Mouse (Mus musculus): ENCODE results near the gene Adprh. TPM values are rescaled to one million over a fixed set of nuclear protein-coding genes. Genes with fewer than 3 reads are reported as not detected.

Gene Adprh
- polyA plus RNA-seq, 1 experiment from 2014 or later = 81.1 TPM

DNA sequence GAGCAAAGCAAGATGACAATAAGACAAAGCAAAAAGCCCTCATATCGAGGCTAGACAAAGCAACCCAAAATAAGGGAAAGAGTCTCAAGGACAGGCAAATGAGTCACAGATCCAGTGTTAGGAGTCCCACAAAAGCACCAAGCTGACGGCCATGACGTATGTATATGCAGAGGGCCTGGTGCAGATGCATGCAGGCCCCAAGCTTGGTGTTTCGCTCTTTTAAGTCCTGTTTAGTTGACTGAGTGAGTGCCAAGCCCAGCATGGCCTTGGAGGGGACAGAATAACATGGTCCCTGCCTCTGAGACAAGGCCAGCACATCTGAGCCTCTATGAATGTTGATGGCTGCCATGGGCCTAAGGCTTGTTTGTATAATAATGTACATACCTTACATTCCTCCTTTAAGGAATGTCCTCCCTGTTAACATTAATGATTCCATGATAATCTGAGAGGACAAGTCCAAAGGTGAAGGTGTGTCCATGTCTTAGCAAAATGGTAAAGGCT, 18.2 kb downstream of the Adprh start:
- Histone ChIP-seq H3K36me3 (no peaks in the 10 kb centered on the region), H3K9me3 (replicated peaks) (no peaks in the 10 kb centered on the region), H3K4me3 (no peak overlapping the region), H3K27me3 (no peaks in the 10 kb centered on the region), H3K4me1 (replicated peaks) (peaks cover 11% of the 10 kb centered on the region), H3K27ac (no peak overlapping the region), H3K9ac (no peak overlapping the region), H3K4me2 (no peak overlapping the region)
- WGBS = 86% methylated on average over 4 of the region's 4 CpGs
- no peak for ATAC-seq (replicated peaks; ENCODE audit: insufficient number of reproducible peaks, insufficient read depth, low FRiP score, low read depth)

DNA sequence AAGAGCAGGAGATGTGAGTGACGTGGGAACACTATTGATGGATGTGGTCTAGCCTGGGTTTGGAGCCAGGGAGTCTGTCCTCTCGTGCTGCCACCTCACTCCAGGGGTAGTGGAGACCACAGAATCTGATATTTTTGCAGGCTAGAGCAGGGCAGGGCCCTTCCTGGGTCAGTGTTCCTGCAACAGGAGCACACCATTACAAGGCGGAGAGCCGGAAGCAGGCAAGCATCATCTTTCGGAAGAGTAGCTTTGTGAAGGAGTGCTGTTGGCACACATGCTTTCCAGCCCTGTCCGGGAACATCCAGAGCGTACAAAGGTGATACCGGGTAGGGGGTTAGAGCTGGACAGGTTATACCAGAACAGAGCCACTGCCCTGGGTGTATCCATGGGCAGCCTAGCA, 19.0 kb downstream of the Adprh start:
- WGBS = 88% methylated on average over 8 of the region's 8 CpGs

GRCm38 (mm10) chr16:38432498-38433425, 19.7 kb downstream of the Adprh start, which contains the start of gene Pla1a:
Pla1a (minus strand) TSS chr16:38433145.
- H3K4me2 ChIP-seq = no peak within 1 kb of the TSS
- H3K4me1 ChIP-seq (replicated peaks) = peaks cover 11% of the 10 kb centered on the region
- H3K27me3 ChIP-seq = no peaks in the 10 kb centered on the region
- H3K27ac ChIP-seq = no peak within 1 kb of the TSS
- H3K36me3 ChIP-seq = no peaks in the 10 kb centered on the region
- no peaks in the 10 kb centered on the region for H3K9me3 ChIP-seq (replicated peaks)
- WGBS = 72% methylated on average over 11 of the region's 11 CpGs
- ATAC-seq (replicated peaks; ENCODE audit: insufficient number of reproducible peaks, insufficient read depth, low FRiP score, low read depth) = no peak
- H3K4me3 ChIP-seq = no peak within 1 kb of the TSS
- no peak within 1 kb of the TSS for H3K9ac ChIP-seq

More for the DNA sequence above, 19.0 kb downstream of the Adprh start:
- Histone ChIP-seq H3K4me1 (replicated peaks) (peaks cover 11% of the 10 kb centered on the region), H3K36me3 (no peaks in the 10 kb centered on the region), H3K27me3 (no peaks in the 10 kb centered on the region), H3K9me3 (replicated peaks) (no peaks in the 10 kb centered on the region), H3K4me2 (no peak overlapping the region), H3K27ac (no peak overlapping the region), H3K4me3 (no peak overlapping the region), H3K9ac (no peak overlapping the region)
- ATAC-seq (replicated peaks; ENCODE audit: insufficient number of reproducible peaks, insufficient read depth, low FRiP score, low read depth) = no peak

GRCm38 (mm10) chr16:38431446-38432185, 20.9 kb downstream of the Adprh start:
- 28% methylated on average over 13 of the region's 13 CpGs for WGBS
- H3K27me3 ChIP-seq = no peaks in the 10 kb centered on the region

GRCm38 (mm10) chr16:38425799-38426198, 26.7 kb downstream of the Adprh start:
- Histone ChIP-seq H3K36me3 (no peaks in the 10 kb centered on the region), H3K27me3 (no peaks in the 10 kb centered on the region), H3K9ac (no peak overlapping the region), H3K4me3 (no peak overlapping the region), H3K27ac (no peak overlapping the region), H3K4me1 (replicated peaks) (no peaks in the 10 kb centered on the region), H3K4me2 (no peak overlapping the region), H3K9me3 (replicated peaks) (no peaks in the 10 kb centered on the region)
- WGBS = 83% methylated on average over 1 of the region's 1 CpGs
- no peak for ATAC-seq (replicated peaks; ENCODE audit: insufficient number of reproducible peaks, insufficient read depth, low FRiP score, low read depth)

More at GRCm38 (mm10) chr16:38431446-38432185, 20.9 kb downstream of the Adprh start:
- Histone ChIP-seq H3K4me2 (no peak overlapping the region), H3K27ac (peak overlapping the region; percentile 52; the same call in 1 of the 2 replicates), H3K9ac (no peak overlapping the region), H3K36me3 (no peaks in the 10 kb centered on the region), H3K4me1 (replicated peaks) (peaks cover 11% of the 10 kb centered on the region), H3K4me3 (no peak overlapping the region), H3K9me3 (replicated peaks) (no peaks in the 10 kb centered on the region)
- no peak for ATAC-seq (replicated peaks; ENCODE audit: insufficient number of reproducible peaks, insufficient read depth, low FRiP score, low read depth)

DNA sequence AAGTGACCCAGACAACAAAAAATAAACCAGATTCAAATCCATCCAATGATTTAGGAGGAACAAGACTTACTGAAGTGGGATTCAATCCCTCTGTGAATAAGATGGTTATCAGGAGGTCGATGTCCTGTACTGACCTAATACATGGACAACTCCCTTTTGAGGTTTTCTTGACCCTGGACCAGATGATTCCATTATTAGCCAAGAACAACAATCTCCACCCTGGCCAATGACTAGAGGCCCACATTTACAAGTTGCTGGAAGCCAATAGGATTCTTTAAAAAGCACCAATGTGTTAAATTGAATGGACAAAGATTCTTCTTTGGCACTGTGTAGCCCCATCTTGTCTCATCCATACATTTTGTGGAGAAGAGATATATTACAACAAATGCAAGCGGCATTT, 27.1 kb downstream of the Adprh start:
- Histone ChIP-seq H3K9me3 (replicated peaks) (no peaks in the 10 kb centered on the region), H3K27me3 (no peaks in the 10 kb centered on the region), H3K4me1 (replicated peaks) (no peaks in the 10 kb centered on the region), H3K4me2 (no peak overlapping the region), H3K36me3 (no peaks in the 10 kb centered on the region), H3K27ac (no peak overlapping the region), H3K4me3 (no peak overlapping the region), H3K9ac (no peak overlapping the region)
- 76% methylated on average over 2 of the region's 2 CpGs for WGBS
- ATAC-seq (replicated peaks; ENCODE audit: insufficient number of reproducible peaks, insufficient read depth, low FRiP score, low read depth) = no peak

GRCm38 (mm10) chr16:38414953-38415352, 37.5 kb downstream of the Adprh start:
- no peak overlapping the region for H3K27ac ChIP-seq
- no peaks in the 10 kb centered on the region for H3K9me3 ChIP-seq (replicated peaks)
- no peaks in the 10 kb centered on the region for H3K27me3 ChIP-seq
- no peak overlapping the region for H3K9ac ChIP-seq
- 79% methylated on average over 7 of the region's 7 CpGs for WGBS
- no peaks in the 10 kb centered on the region for H3K4me1 ChIP-seq (replicated peaks)
- H3K4me2 ChIP-seq = no peak overlapping the region
- no peaks in the 10 kb centered on the region for H3K36me3 ChIP-seq
- H3K4me3 ChIP-seq = no peak overlapping the region
- ATAC-seq (replicated peaks; ENCODE audit: insufficient number of reproducible peaks, insufficient read depth, low FRiP score, low read depth) = no peak

DNA sequence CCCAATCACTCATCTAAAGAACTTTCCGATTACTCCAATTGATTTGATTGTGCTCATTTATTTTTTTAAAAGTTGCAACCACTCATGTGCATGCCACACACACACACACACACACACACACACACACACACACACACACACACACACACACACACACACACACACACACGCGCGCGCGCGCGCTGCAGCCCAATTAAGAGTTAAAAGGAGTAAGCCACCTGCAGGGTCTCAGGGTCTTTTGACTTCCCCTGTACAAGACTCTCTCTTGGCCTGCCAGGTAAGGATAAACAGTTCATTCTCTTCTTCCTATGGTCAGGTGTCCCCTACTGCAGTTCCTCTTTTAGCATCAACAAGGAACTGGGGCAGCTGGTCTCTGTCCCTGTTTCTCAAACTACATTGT, 44.1 kb downstream of the Adprh start:
- no peak for ATAC-seq (replicated peaks; ENCODE audit: insufficient number of reproducible peaks, insufficient read depth, low FRiP score, low read depth)
- no peaks in the 10 kb centered on the region for H3K27me3 ChIP-seq
- 99% methylated on average over 8 of the region's 8 CpGs for whole genome bisulfite sequencing
- no peak overlapping the region for H3K4me2 ChIP-seq
- H3K4me1 ChIP-seq (replicated peaks) = 0 out of 2 replicates have a peak, but pooled peaks cover 4% of the 10 kb centered on the region
- H3K27ac ChIP-seq = no peak overlapping the region
- H3K9ac ChIP-seq = no peak overlapping the region
- H3K4me3 ChIP-seq = no peak overlapping the region
- no peaks in the 10 kb centered on the region for H3K36me3 ChIP-seq
- H3K9me3 ChIP-seq (replicated peaks) = no peaks in the 10 kb centered on the region

- Histone ChIP-seq H3K4me1 (replicated peaks) (0 out of 2 replicates have a peak, but pooled peaks cover 4% of the 10 kb centered on the region), H3K27me3 (no peaks in the 10 kb centered on the region), H3K4me3 (no peak overlapping the region), H3K9me3 (replicated peaks) (no peaks in the 10 kb centered on the region), H3K9ac (no peak overlapping the region), H3K4me2 (no peak overlapping the region), H3K27ac (no peak overlapping the region), H3K36me3 (no peaks in the 10 kb centered on the region)
- no peak for ATAC-seq (replicated peaks; ENCODE audit: insufficient number of reproducible peaks, insufficient read depth, low FRiP score, low read depth)
- 28% methylated on average over 5 of the region's 5 CpGs for WGBS
Measured at GRCm38 (mm10) chr16:38407584-38407983, 44.9 kb downstream of the Adprh start.

GRCm38 (mm10) chr16:38406708-38407107, 45.8 kb downstream of the Adprh start:
- H3K27me3 ChIP-seq = no peaks in the 10 kb centered on the region
- no peak for ATAC-seq (replicated peaks; ENCODE audit: insufficient number of reproducible peaks, insufficient read depth, low FRiP score, low read depth)
- H3K9me3 ChIP-seq (replicated peaks) = no peaks in the 10 kb centered on the region
- H3K27ac ChIP-seq = no peak overlapping the region
- 0 out of 2 replicates have a peak, but pooled peaks cover 4% of the 10 kb centered on the region for H3K4me1 ChIP-seq (replicated peaks)
- 64% methylated on average over 6 of the region's 6 CpGs for WGBS
- H3K9ac ChIP-seq = no peak overlapping the region
- no peak overlapping the region for H3K4me2 ChIP-seq
- no peak overlapping the region for H3K4me3 ChIP-seq
- H3K36me3 ChIP-seq = no peaks in the 10 kb centered on the region

- Histone ChIP-seq H3K36me3 (no peaks in the 10 kb centered on the region), H3K4me3 (no peak overlapping the region), H3K9me3 (replicated peaks) (no peaks in the 10 kb centered on the region), H3K4me2 (no peak overlapping the region), H3K9ac (no peak overlapping the region), H3K27ac (no peak overlapping the region), H3K27me3 (no peaks in the 10 kb centered on the region), H3K4me1 (replicated peaks) (0 out of 2 replicates have a peak, but pooled peaks cover 4% of the 10 kb centered on the region)
- 49% methylated on average over 5 of the region's 5 CpGs for WGBS
- ATAC-seq (replicated peaks; ENCODE audit: insufficient number of reproducible peaks, insufficient read depth, low FRiP score, low read depth) = no peak
Measured at GRCm38 (mm10) chr16:38406293-38406692, 46.2 kb downstream of the Adprh start.
